Mouse (Mus musculus) testis, postnatal 14 days (tissue): ENCODE results near the gene Siah3.
A peak's percentile ranks its signal among the peaks of the same experiment; 100 is the strongest.

Experiments
- DNase-seq: peaks from one replicate; pipeline ENCODE4 v3.0.0; 2021; ENCODE audit warnings: low spot score

Gene Siah3

GRCm38 (mm10) chr14:75519668-75520067 is 63.9 kb downstream of the Siah3 start:
- no peak for DNase-seq

GRCm38 (mm10) chr14:75524648-75525047 is 68.9 kb downstream of the Siah3 start:
- DNase-seq = no peak

- DNase-seq = no peak
Measured at GRCm38 (mm10) chr14:75525376-75526145, 69.8 kb downstream of the Siah3 start.

GRCm38 (mm10) chr14:75527464-75528190 is 71.8 kb downstream of the Siah3 start:
- peak; percentile 64 for DNase-seq

- no peak for DNase-seq
Measured at GRCm38 (mm10) chr14:75530815-75531353, 75.1 kb downstream of the Siah3 start.

- no peak for DNase-seq
Measured at GRCm38 (mm10) chr14:75539205-75539604, 83.4 kb downstream of the Siah3 start.

- DNase-seq = no peak
Measured at GRCm38 (mm10) chr14:75540216-75540995, 84.6 kb downstream of the Siah3 start.

GRCm38 (mm10) chr14:75540996-75541350 is 85.2 kb downstream of the Siah3 start:
- DNase-seq = no peak

GRCm38 (mm10) chr14:75541731-75542130 is 85.9 kb downstream of the Siah3 start:
- no peak for DNase-seq

GRCm38 (mm10) chr14:75561577-75562331 is 106.0 kb downstream of the Siah3 start:
- DNase-seq = no peak

GRCm38 (mm10) chr14:75565534-75566140 is 109.9 kb downstream of the Siah3 start:
- peak; percentile 43 for DNase-seq

- DNase-seq = no peak
Measured at GRCm38 (mm10) chr14:75566303-75566702, 110.5 kb downstream of the Siah3 start.

- no peak for DNase-seq
Measured at GRCm38 (mm10) chr14:75579010-75579409, 123.2 kb downstream of the Siah3 start.
